8 mouse cellular contexts compared by ENCODE assay signal in genomic region chr19:8736160-8736467, GRCm38 (mm10). TPM values are rescaled to one million over a fixed set of nuclear protein-coding genes. Genes with fewer than 3 reads are reported as not detected.
DNase-seq lines count a peak whose midpoint lies in the region; ATAC-seq and TF ChIP-seq lines count a peak whose summit lies in the region.

No protein-coding gene starts in this region.

- no peak overlapping the region for H3K27ac ChIP-seq in thymus, adult 2 months (ENCODE audit: control insufficient read depth, insufficient read depth, low read length)
- H3K27ac ChIP-seq in liver, embryonic 12.5 days: peak overlapping the region; percentile 74

- H3K4me2 ChIP-seq in liver, embryonic 12.5 days: peak overlapping the region; percentile 92

- TF ChIP-seq CTCF in thymus, adult 2 months (IDR thresholded peaks at IDR 0.05; ENCODE audit: borderline replicate concordance, control insufficient read depth, extremely low read depth, insufficient read depth, low read length, poor library complexity): no peak

- TF ChIP-seq POLR2A in thymus, adult 2 months (IDR thresholded peaks at IDR 0.05; ENCODE audit: control insufficient read depth, extremely low read depth, insufficient read depth, low read length, poor library complexity): no peak

- no peaks in the 10 kb centered on the region for H3K27me3 ChIP-seq in thymus, adult 2 months (ENCODE audit: control insufficient read depth, insufficient read depth, low read length)
- H3K27me3 ChIP-seq in liver, embryonic 12.5 days (replicated peaks): 0 out of 2 replicates have a peak, but pooled peaks cover 5% of the 10 kb centered on the region

- ATAC-seq in liver, embryonic 12.5 days: peak; percentile 50; the same call in 1 of the 2 replicates
- ATAC-seq in cerebellum, adult (ENCODE audit: insufficient number of reproducible peaks, low FRiP score, low TSS enrichment): no peak

- H3K9ac ChIP-seq in liver, embryonic 12.5 days: peak overlapping the region; percentile 83

- peaks cover 8% of the 10 kb centered on the region for H3K4me1 ChIP-seq in thymus, adult 2 months (replicated peaks; ENCODE audit: control insufficient read depth, insufficient read depth, low read length)
- H3K4me1 ChIP-seq in liver, embryonic 12.5 days: peaks cover 29% of the 10 kb centered on the region

- no peaks in the 10 kb centered on the region; the same call in 1 of the 2 replicates for H3K9me3 ChIP-seq in liver, embryonic 12.5 days (replicated peaks)

- 1% methylated on average over 11 of the region's 11 CpGs for WGBS in thymus, adult 2 months
- 3% methylated on average over 11 of the region's 11 CpGs for WGBS in liver, embryonic 12.5 days (ENCODE audit: insufficient replicate concordance)

- DNase-seq in embryo, embryonic 10 days (ENCODE audit: low spot score): peak; percentile 53
- no peak for DNase-seq in embryo, embryonic 9.5 days (ENCODE audit: extremely low spot score)
- DNase-seq in thymus, adult 2 months: no peak
- no peak for DNase-seq in thymus, postnatal 10 days (ENCODE audit: low spot score in 2 of 2)
- no peak for DNase-seq in right cerebral cortex, adult 2 months (ENCODE audit: low spot score in 2 of 2)
- DNase-seq in Muller cell, postnatal 12 days (ENCODE audit: inconsistent ontology term): no peak

- no peaks in the 10 kb centered on the region; the same call in 1 of the 2 replicates for H3K36me3 ChIP-seq in thymus, adult 2 months (ENCODE audit: control insufficient read depth, insufficient read depth, low read length)
- H3K36me3 ChIP-seq in liver, embryonic 12.5 days: peaks cover 40% of the 10 kb centered on the region

- H3K4me3 ChIP-seq in thymus, adult 2 months (ENCODE audit: control insufficient read depth, insufficient read depth, low read length): peak overlapping the region; percentile 69
- peak overlapping the region; percentile 92 for H3K4me3 ChIP-seq in liver, embryonic 12.5 days

RNA-seq across cellular contexts. Expression of gene Wdr74, which starts 0.5 kb away (rescaled TPM):
- polyA plus RNA-seq in thymus, adult 2 months (2012; rRNA removed): 49.2 and 54.7 TPM in 2 replicates
- 87.1 and 95.9 TPM in 2 replicates for polyA plus RNA-seq in liver, embryonic 12.5 days (2016; fragmentation: Nextera tagmentation; extraction: Ambion mirVana)

RNA-seq across cellular contexts. Expression of gene 1700092M07Rik, which starts 4.4 kb away (rescaled TPM):
- polyA plus RNA-seq in thymus, adult 2 months (2012; rRNA removed): not detected in 2 replicates
- 2.1 and 2.3 TPM in 2 replicates for polyA plus RNA-seq in liver, embryonic 12.5 days (2016; fragmentation: Nextera tagmentation; extraction: Ambion mirVana)

RNA-seq across cellular contexts. Expression of gene Stx5a, which starts 5.1 kb away (rescaled TPM):
- polyA plus RNA-seq in thymus, adult 2 months (2012; rRNA removed): 128 and 137 TPM in 2 replicates
- 56.2 and 58.4 TPM in 2 replicates for polyA plus RNA-seq in liver, embryonic 12.5 days (2016; fragmentation: Nextera tagmentation; extraction: Ambion mirVana)

RNA-seq across cellular contexts. Expression of gene Slc3a2, which starts 12.9 kb away (rescaled TPM):
- polyA plus RNA-seq in thymus, adult 2 months (2012; rRNA removed): 154 and 165 TPM in 2 replicates
- 133 and 141 TPM in 2 replicates for polyA plus RNA-seq in liver, embryonic 12.5 days (2016; fragmentation: Nextera tagmentation; extraction: Ambion mirVana)

RNA-seq across cellular contexts. Expression of gene Nxf1, which starts 20.8 kb away (rescaled TPM):
- polyA plus RNA-seq in thymus, adult 2 months (2012; rRNA removed): 170 and 191 TPM in 2 replicates
- 116 and 130 TPM in 2 replicates for polyA plus RNA-seq in liver, embryonic 12.5 days (2016; fragmentation: Nextera tagmentation; extraction: Ambion mirVana)
